Mouse (Mus musculus) NIH3T3 (cell line): Measurements from ENCODE around the gene Sstr1.

ENCODE experiments used
- DNase-seq: peaks from one replicate; pipeline ENCODE4 v3.0.0-alpha.2; 2012; ENCODE audit warnings: low read depth

The Sstr1 gene

GRCm38 (mm10) chr12:58211163-58212071 is at the start of gene Sstr1:
Gene Sstr1 (plus strand): TSS chr12:58211772.
- no peak for DNase-seq

GRCm38 (mm10) chr12:58198810-58199209 is 12.8 kb upstream of the Sstr1 start:
- DNase-seq, result no peak

GRCm38 (mm10) chr12:58201190-58201589 is 10.4 kb upstream of the Sstr1 start:
- DNase-seq, result no peak

GRCm38 (mm10) chr12:58207956-58208355 is 3.6 kb upstream of the Sstr1 start:
- no peak for DNase-seq

- no peak for DNase-seq
Observed at GRCm38 (mm10) chr12:58212261-58212923, 820 bp downstream of the Sstr1 start.

GRCm38 (mm10) chr12:58212924-58213450 is 1.4 kb downstream of the Sstr1 start:
- DNase-seq, result no peak

- no peak for DNase-seq
Observed at GRCm38 (mm10) chr12:58213451-58214288, 2.1 kb downstream of the Sstr1 start.

- DNase-seq, result no peak
Observed at GRCm38 (mm10) chr12:58214289-58215136, 2.9 kb downstream of the Sstr1 start.

- no peak for DNase-seq
Observed at GRCm38 (mm10) chr12:58216218-58216617, 4.6 kb downstream of the Sstr1 start.

- DNase-seq, result peak; percentile 5
Observed at GRCm38 (mm10) chr12:58219078-58219477, 7.5 kb downstream of the Sstr1 start.

GRCm38 (mm10) chr12:58225644-58226043 is 14.1 kb downstream of the Sstr1 start:
- DNase-seq, result no peak

- DNase-seq, result no peak
Observed at GRCm38 (mm10) chr12:58232489-58232888, 20.9 kb downstream of the Sstr1 start.

- DNase-seq, result no peak
Observed at GRCm38 (mm10) chr12:58251901-58252300, 40.3 kb downstream of the Sstr1 start.
